Mouse (Mus musculus) embryonic facial prominence, embryonic 15.5 days (tissue): ENCODE data around the gene Iqcn. TPM values are rescaled to one million over a fixed set of nuclear protein-coding genes. Genes with fewer than 3 reads are reported as not detected.

Experiments used
- ATAC-seq: fragments of 200-750 bp; cut with Nextera tagmentation; 2 replicates; pipeline ENCODE4 v1.8.0; 2017; ENCODE audit warnings: low read depth, moderate TSS enrichment; ENCODE audit not compliant: insufficient number of reproducible peaks, low FRiP score, low TSS enrichment
- H3K27ac ChIP-seq: fragments of 300-500 bp; sonication (generic); replicated peaks from 2 replicates; pipeline ENCODE4 v1.5.1; 2015; ENCODE audit warnings: mild to moderate bottlenecking, inconsistent platforms
- H3K27me3 ChIP-seq: fragments of 300-500 bp; sonication (generic); 2 replicates; pipeline ENCODE4 v1.6.1; 2015; ENCODE audit warnings: inconsistent platforms
- H3K36me3 ChIP-seq: fragments of 300-500 bp; sonication (generic); 2 replicates; pipeline ENCODE4 v1.6.1; 2015; ENCODE audit warnings: mild to moderate bottlenecking, inconsistent platforms
- H3K4me1 ChIP-seq: fragments of 300-500 bp; sonication (generic); 2 replicates; pipeline ENCODE4 v1.6.1; 2015; ENCODE audit warnings: inconsistent platforms
- H3K4me2 ChIP-seq: fragments of 300-500 bp; sonication (generic); replicated peaks from 2 replicates; pipeline ENCODE4 v1.6.1; 2015; ENCODE audit warnings: mild to moderate bottlenecking, inconsistent platforms
- H3K4me3 ChIP-seq: fragments of 300-500 bp; sonication (generic); replicated peaks from 2 replicates; pipeline ENCODE4 v1.5.1; 2015; ENCODE audit warnings: mild to moderate bottlenecking, inconsistent platforms
- H3K9ac ChIP-seq: fragments of 300-500 bp; sonication (generic); 2 replicates; pipeline ENCODE4 v1.6.1; 2015; ENCODE audit warnings: inconsistent platforms
- H3K9me3 ChIP-seq: fragments of 300-500 bp; sonication (generic); replicated peaks from 2 replicates; pipeline ENCODE4 v1.6.1; 2016; ENCODE audit warnings: inconsistent platforms
- WGBS: fragments of 180-500 bp; shearing (Covaris S2); methylation state at CpG from one replicate; pipeline ENCODE4 v1.1.7; 2015; 5-methylcytosine and 5-hydroxymethylcytosine counted together
- polyA plus RNA-seq: library from polyadenylated mRNA; unstranded; fragments of >200 nt; fragmentation: Nextera tagmentation; extraction: Ambion mirVana; gene quantifications from 2 replicates; pipeline ENCODE4 v1.2.1, GENCODE M21; 2015

Gene Iqcn
- polyA plus RNA-seq = 0.03 and 0.04 TPM in 2 replicates

DNA sequence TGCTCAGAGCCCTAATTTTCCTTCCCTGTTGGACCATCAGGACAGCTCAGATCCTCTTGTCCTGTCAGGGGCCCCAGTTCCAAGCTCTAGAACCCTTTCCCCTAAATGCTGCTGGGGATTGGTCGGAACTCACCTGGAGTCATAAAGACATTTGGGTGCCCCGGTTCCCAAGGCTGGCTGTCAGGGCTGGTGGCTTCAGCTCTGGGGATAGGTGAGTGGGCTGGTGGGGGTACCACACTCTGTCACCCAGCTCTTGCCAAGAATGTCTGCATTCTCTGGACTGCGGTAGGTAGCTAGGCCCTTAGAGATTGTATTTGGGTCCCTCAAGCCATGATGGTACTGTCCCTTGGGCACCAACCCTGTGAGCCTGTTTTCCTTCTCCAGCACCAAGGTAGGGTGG is at the start of gene Iqcn:
Iqcn (plus strand) TSS at position 171 of the 400 bp plus-strand sequence.
- H3K9me3 ChIP-seq = no peaks in the 10 kb centered on the region
- no peak for ATAC-seq
- H3K4me1 ChIP-seq = peaks cover 21% of the 10 kb centered on the region
- no peak within 1 kb of the TSS for H3K4me3 ChIP-seq
- WGBS = 81% methylated on average over 3 of the region's 3 CpGs
- H3K9ac ChIP-seq = no peak within 1 kb of the TSS
- 0 out of 2 replicates have a peak, but pooled peaks cover 5% of the 10 kb centered on the region for H3K36me3 ChIP-seq
- no peak within 1 kb of the TSS; the same call in 1 of the 2 replicates for H3K4me2 ChIP-seq
- H3K27ac ChIP-seq = 0 out of 2 replicates have a peak within 1 kb of the TSS, but pooled peaks have one; percentile 8
- no peaks in the 10 kb centered on the region for H3K27me3 ChIP-seq

DNA sequence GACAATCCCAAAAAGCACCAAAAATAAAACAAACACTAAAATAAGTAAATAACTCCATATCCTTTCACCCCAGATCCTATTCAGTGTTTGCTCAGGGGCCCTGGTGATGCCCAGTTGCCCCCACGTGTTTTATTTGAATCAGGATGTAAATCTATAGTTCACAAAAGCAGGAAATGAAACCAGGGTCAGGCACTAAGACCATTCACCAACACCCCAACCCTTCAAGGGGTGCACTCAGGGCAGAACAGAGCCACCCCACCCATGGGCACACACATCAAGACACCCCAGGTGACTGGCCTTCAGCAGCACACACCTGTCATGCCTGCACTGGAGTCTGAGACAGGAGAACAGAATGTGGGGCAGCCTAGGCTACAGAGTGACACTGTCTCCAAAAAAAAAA is 49.1 kb upstream of the Iqcn start:
- H3K36me3 ChIP-seq = peaks cover 51% of the 10 kb centered on the region

DNA sequence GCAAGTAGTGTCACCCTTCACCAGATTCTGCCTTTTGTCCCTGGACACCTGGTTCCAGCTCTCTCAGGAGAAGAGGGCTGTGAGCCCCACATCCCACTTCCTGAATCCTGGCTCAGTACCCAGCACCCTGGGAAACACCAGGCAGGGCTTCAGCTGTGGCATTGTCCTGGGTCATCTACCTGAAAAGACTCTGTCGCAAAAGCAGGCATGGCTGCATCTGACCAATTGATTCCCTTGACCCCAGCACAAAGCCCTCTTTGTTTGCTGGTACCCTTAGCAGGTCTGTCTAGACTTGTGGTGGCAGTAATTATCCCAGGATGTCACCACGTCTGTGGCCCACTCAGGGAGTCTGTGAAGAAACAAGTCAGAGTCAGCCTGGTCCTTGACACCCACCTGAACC is 47.8 kb upstream of the Iqcn start:
- Histone ChIP-seq H3K4me1 (peaks cover 24% of the 10 kb centered on the region), H3K27ac (no peak overlapping the region), H3K36me3 (peaks cover 46% of the 10 kb centered on the region), H3K9me3 (no peaks in the 10 kb centered on the region), H3K9ac (no peak overlapping the region), H3K4me2 (no peak overlapping the region), H3K4me3 (no peak overlapping the region), H3K27me3 (no peaks in the 10 kb centered on the region)
- ATAC-seq = no peak
- 22% methylated on average over 2 of the region's 2 CpGs for WGBS

More for the DNA sequence above, 49.1 kb upstream of the Iqcn start:
- WGBS = 74% methylated on average over 1 of the region's 1 CpGs
- Histone ChIP-seq H3K27ac (no peak overlapping the region), H3K9ac (no peak overlapping the region), H3K9me3 (no peaks in the 10 kb centered on the region), H3K27me3 (no peaks in the 10 kb centered on the region), H3K4me2 (no peak overlapping the region), H3K4me3 (no peak overlapping the region), H3K4me1 (peaks cover 24% of the 10 kb centered on the region)
- no peak for ATAC-seq

DNA sequence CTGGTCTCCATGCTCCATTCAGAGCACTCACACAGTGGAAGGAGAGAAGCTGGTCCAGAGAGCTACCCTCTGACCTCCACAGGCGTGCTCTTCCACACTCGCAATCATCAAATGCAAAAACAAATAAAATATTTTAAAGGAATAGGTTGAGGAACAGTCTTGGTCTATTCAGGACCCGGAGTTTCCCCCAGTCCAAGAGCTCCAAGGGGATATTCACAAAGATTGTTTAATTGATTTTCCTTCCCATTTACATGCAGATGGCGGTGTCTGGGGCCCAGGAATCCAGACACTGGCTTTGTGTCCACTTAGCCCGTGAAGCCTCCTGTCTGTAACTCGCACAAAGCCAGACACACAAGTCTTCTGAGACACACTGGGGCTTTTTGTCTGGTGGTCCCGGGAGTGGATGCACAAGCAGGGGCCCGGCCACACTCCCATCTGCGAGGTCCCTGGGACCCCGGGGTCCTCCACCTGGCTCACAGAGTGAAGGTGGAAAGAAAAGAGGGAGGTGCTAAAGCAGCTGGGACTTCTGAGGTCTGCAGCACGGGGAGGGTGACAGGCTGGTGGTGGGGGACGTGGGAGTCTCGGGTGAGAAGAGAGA is 47.0 kb upstream of the Iqcn start:
- Histone ChIP-seq H3K27ac (no peak overlapping the region), H3K27me3 (no peaks in the 10 kb centered on the region), H3K9ac (no peak overlapping the region), H3K4me2 (no peak overlapping the region), H3K4me3 (no peak overlapping the region), H3K9me3 (no peaks in the 10 kb centered on the region), H3K36me3 (peaks cover 38% of the 10 kb centered on the region), H3K4me1 (peaks cover 26% of the 10 kb centered on the region)
- WGBS = 69% methylated on average over 13 of the region's 13 CpGs
- no peak for ATAC-seq

DNA sequence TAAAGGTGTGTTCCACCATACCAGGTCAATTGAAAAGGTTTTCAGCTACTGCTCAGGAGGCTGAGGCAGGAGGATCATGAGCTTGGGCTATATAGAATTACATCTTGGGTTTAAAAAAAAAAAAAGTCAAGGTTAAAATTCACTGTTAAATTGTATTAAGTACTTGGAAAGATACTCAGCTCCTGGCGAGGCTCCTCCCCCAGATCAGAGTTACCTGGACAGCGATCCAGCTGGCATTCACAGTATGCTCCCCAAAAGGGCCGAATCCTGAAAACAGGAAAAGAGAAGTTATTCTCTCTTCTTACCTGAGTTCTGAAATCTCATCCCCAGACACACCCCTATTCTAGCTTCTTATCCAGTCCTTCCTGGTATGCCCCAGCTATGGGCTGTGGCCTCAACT is 46.0 kb upstream of the Iqcn start:
- H3K4me3 ChIP-seq = no peak overlapping the region
- no peak overlapping the region for H3K9ac ChIP-seq
- H3K4me1 ChIP-seq = peaks cover 26% of the 10 kb centered on the region
- H3K36me3 ChIP-seq = peaks cover 30% of the 10 kb centered on the region
- no peak overlapping the region for H3K27ac ChIP-seq
- no peak for ATAC-seq
- 94% methylated on average over 3 of the region's 3 CpGs for WGBS
- no peaks in the 10 kb centered on the region for H3K27me3 ChIP-seq
- H3K9me3 ChIP-seq = no peaks in the 10 kb centered on the region
- no peak overlapping the region for H3K4me2 ChIP-seq

DNA sequence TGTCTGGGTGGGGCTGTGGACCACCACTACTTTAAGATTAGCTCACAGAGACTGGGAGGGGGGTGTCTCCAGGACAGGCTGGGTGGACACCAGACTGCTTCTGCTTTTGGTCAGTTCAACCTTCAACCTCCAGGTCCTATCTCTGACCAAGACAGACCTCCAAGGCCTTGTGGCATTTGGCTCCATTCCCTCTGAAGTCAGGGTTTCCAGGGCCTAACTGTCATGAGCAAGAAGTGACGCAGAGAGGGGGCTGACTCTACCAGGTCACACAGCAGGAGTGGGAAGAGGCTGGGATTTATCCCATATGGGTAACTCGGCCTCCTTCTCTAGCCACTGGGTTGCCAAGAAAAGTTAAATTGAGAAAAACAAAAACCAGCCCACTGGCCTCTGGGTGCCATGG is 45.5 kb upstream of the Iqcn start:
- Histone ChIP-seq H3K4me2 (peak overlapping the region; percentile 96; the same call in 1 of the 2 replicates), H3K4me3 (no peak overlapping the region), H3K9me3 (no peaks in the 10 kb centered on the region), H3K27me3 (no peaks in the 10 kb centered on the region), H3K27ac (no peak overlapping the region), H3K4me1 (peaks cover 26% of the 10 kb centered on the region), H3K36me3 (peaks cover 27% of the 10 kb centered on the region), H3K9ac (no peak overlapping the region)
- ATAC-seq = no peak
- WGBS = 83% methylated on average over 2 of the region's 2 CpGs

DNA sequence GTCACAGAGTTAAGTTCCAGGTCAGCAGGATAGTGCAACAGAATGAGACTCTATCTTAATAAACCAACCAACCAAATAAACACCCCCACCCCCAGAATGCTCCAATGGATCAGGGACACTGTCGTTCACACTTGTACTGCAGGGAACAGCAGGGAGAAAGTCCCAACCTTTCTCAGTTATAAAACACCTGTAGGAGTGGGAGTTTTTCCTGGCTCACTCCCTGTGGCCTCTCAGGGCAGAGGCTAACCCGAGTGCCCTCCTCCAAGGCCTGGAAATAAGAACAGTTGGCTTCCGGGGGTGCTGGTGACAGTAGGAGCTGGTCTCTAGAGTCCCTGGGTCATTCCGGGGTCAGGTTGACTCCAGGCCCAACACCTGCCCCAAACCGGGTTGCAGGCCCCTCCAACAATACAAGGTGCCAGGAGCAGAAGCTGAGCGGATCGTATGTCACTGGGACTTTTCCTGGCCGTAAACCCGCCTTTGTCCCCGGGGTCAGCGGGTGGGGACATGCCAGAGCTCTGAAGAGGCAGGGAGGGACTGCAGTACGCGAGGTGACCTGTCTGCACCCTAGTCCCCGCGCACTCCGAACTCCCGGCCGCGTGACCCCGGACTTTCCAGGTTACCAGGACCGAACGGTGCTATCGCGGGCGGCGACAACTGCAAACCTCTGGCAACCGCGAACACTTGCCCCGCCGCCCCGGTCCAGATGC is 44.2 kb upstream of the Iqcn start:
- peak overlapping the region; percentile 72 for H3K9ac ChIP-seq
- no peaks in the 10 kb centered on the region for H3K9me3 ChIP-seq
- H3K27me3 ChIP-seq = no peaks in the 10 kb centered on the region
- peak; percentile 17; the same call in 1 of the 2 replicates for ATAC-seq
- H3K27ac ChIP-seq = peak overlapping the region; percentile 81
- WGBS = 2% methylated on average over 31 of the region's 31 CpGs
- H3K4me2 ChIP-seq = peak overlapping the region; percentile 96
- H3K4me1 ChIP-seq = peaks cover 26% of the 10 kb centered on the region
- peaks cover 24% of the 10 kb centered on the region for H3K36me3 ChIP-seq
- peak overlapping the region; percentile 79 for H3K4me3 ChIP-seq

DNA sequence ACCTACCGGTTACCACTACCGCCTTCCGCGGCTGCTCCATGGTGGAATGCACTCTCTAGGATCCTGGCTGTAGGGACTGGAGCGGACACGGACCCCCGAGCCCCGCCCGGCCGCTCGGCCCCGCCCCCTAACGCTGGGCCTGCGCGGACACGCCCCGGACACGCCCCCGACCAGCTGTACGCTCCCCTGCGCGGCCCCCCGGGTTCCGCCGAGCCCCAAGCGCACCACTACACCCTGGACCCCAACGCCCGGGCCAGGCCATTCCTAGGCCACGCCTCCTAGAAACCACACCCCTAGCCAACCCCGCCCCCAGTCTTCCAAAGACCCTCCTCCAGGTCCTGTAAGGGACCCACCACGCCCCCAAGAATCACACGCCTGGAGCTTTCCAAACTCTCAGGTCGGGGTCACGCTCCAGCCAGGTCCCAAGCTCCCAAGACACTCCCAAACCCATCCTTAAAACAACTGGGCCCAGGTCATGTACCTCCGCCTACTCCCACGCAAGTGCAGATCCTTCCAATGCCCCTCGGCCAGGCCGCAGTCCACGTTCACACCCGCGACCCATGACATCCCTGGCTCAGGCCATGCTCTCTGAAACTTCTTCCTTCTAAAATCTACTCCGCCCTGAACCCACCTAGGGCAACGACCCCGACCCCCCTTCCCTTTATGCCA is 43.5 kb upstream of the Iqcn start:
- no peaks in the 10 kb centered on the region for H3K9me3 ChIP-seq
- under 1% methylated on average over 41 of the region's 44 CpGs for WGBS
- H3K36me3 ChIP-seq = peaks cover 19% of the 10 kb centered on the region
- peak overlapping the region; percentile 72 for H3K9ac ChIP-seq
- peak overlapping the region; percentile 96 for H3K4me2 ChIP-seq
- H3K4me1 ChIP-seq = peaks cover 26% of the 10 kb centered on the region
- no peaks in the 10 kb centered on the region for H3K27me3 ChIP-seq
- peak; percentile 98 for ATAC-seq
- peak overlapping the region; percentile 81 for H3K27ac ChIP-seq
- H3K4me3 ChIP-seq = peak overlapping the region; percentile 79

DNA sequence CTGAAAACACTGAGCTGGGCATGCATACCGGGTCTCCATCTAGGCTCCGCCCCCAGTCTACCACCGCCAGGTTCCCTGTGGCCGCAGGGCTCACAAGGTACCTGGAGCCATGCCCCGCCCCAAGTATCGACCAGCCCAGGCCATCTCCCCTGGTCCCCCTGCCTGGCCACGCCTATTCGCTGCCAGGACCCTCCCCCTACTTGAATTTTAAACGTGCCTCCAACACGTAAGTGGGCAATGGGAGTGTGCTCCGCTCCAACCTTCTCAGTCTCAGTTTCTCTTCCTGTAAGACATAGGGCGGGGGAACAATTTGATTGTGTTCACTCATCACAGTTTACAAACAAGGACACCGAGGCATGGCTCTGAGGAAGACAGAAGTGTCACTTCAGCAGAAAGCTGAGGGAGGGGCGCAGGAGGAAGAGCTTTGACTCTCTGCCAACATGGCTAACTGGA is 43.0 kb upstream of the Iqcn start, which contains the start of gene Pgpep1:
Pgpep1 (minus strand) TSS at position 116 of the 453 bp plus-strand sequence.
- Histone ChIP-seq H3K27ac (peak within 1 kb of the TSS; percentile 81), H3K9ac (peak within 1 kb of the TSS; percentile 72), H3K9me3 (no peaks in the 10 kb centered on the region), H3K4me3 (peak within 1 kb of the TSS; percentile 79), H3K4me1 (peaks cover 26% of the 10 kb centered on the region), H3K27me3 (no peaks in the 10 kb centered on the region), H3K36me3 (peaks cover 13% of the 10 kb centered on the region), H3K4me2 (peak within 1 kb of the TSS; percentile 96)
- ATAC-seq = peak; percentile 52
- 4% methylated on average over 14 of the region's 14 CpGs for WGBS

DNA sequence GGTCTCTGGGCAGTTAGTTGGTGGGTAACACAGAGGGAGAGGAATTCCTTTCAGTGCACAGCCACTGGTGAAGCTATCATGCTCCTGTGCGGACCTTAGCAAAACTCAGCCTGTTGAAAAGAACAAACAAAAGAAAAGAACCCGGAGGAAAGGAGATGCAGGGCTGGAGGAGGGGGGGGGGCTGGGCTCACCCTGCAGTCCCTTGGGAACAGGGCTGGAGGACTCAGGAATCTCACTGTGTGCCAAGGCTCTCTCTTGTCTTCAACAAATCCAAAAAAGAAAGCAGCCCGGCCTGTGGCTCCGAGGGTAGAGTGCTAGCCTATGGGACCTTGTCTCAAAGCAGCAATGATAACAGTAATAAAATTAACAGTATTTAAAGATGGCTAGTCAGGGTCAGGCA is 39.6 kb upstream of the Iqcn start:
- H3K9ac ChIP-seq = no peak overlapping the region
- 57% methylated on average over 4 of the region's 4 CpGs for WGBS

DNA sequence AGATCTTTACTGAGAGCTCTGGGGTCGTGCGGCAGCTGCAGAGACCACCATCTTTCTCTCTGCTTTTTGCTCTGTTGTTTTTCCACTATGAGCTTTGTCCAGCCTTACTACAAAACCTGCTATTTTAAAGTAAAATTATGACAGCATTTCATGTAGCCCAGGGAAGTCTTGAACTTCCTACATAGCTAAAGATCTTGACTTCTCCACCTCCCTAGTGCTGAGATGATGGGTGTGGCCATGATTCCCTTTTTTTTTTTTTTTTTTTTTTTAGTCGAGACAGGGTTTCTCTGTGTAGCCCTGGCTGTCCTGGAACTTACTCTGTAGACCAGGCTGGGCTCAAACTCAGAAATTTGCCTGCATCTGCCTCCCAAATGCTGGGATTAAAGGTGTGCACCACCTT is 38.6 kb upstream of the Iqcn start:
- H3K4me2 ChIP-seq = no peak overlapping the region
- H3K4me1 ChIP-seq = peaks cover 13% of the 10 kb centered on the region
- no peaks in the 10 kb centered on the region for H3K9me3 ChIP-seq
- no peak for ATAC-seq
- H3K9ac ChIP-seq = no peak overlapping the region
- H3K4me3 ChIP-seq = no peak overlapping the region
- 71% methylated on average over 3 of the region's 3 CpGs for WGBS
- H3K27me3 ChIP-seq = no peaks in the 10 kb centered on the region
- no peak overlapping the region for H3K27ac ChIP-seq
- no peaks in the 10 kb centered on the region for H3K36me3 ChIP-seq

More for the DNA sequence above, 39.6 kb upstream of the Iqcn start:
- peaks cover 16% of the 10 kb centered on the region for H3K4me1 ChIP-seq
- H3K4me2 ChIP-seq = no peak overlapping the region
- no peaks in the 10 kb centered on the region for H3K27me3 ChIP-seq
- ATAC-seq = no peak
- H3K4me3 ChIP-seq = no peak overlapping the region
- no peak overlapping the region for H3K27ac ChIP-seq
- H3K36me3 ChIP-seq = no peaks in the 10 kb centered on the region
- no peaks in the 10 kb centered on the region for H3K9me3 ChIP-seq
